8 mouse cellular contexts compared by ENCODE assay signal in the genomic region with DNA sequence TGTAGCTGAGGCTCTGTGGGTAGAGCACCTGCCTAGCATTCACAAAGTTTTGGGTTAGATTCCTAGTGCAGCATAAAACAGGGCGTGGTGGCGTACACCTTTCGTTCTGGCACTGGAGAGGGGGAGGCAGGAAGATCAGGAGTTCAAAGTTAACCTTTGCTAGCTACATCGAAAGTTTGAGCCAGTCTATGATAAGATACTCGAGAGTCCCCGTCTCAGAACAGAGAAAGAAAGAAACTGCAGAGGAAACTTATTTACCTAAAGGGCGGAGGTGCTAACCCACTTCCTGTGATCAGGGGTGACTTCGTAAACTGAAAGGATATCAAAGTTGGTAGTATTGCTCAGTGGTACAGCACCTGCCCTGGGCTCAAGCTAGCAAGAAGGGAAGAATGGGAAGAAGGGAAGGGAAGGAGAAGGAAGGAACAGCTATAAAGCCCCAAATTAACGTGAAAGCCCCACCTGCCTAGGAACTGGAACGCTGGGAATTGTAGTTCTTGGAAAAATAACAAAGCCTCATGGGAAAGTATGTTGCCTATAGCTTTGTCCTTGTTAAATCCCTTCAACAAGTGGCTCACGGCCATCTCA. TPM values are rescaled to one million over a fixed set of nuclear protein-coding genes. Genes with fewer than 3 reads are reported as not detected.
DNase-seq lines count a peak whose midpoint lies in the region; ATAC-seq and TF ChIP-seq lines count a peak whose summit lies in the region.

No protein-coding gene starts in this region.

- 46% methylated on average over 11 of the region's 11 CpGs for WGBS in midbrain, embryonic 12.5 days

- peak overlapping the region; percentile 37 for H3K4me2 ChIP-seq in midbrain, embryonic 12.5 days (replicated peaks)

- no peaks in the 10 kb centered on the region for H3K27me3 ChIP-seq in midbrain, embryonic 12.5 days

- DNase-seq in layer of hippocampus, adult 2 months (ENCODE audit: low spot score in 2 of 2), result no peak
- no peak for DNase-seq in layer of hippocampus, adult 9-11 months
- DNase-seq in c-Kit-positive CD71-positive TER-119-positive erythroid progenitor cells, embryonic 14.5 days (ENCODE audit: low spot score), result peak; percentile 9
- DNase-seq in yolk sac, embryonic 10.5 days (ENCODE audit: low spot score), result peak; percentile 37
- DNase-seq in layer of hippocampus, postnatal 25 days (ENCODE audit: extremely low spot score in 1 of 2, low spot score in 1 of 2), result no peak
- no peak for DNase-seq in adipocyte (ENCODE audit: low spot score)

- peak; percentile 94 for ATAC-seq in inflammation-experienced regulatory T-cells, adult 6 months
- no peak for ATAC-seq in midbrain, embryonic 12.5 days (ENCODE audit: low FRiP score, low read depth)

- no peak overlapping the region for H3K9ac ChIP-seq in midbrain, embryonic 12.5 days (replicated peaks)

- H3K36me3 ChIP-seq in midbrain, embryonic 12.5 days, result no peaks in the 10 kb centered on the region

- no peak for TF ChIP-seq CTCF in layer of hippocampus, adult 2 months (conservative IDR thresholded peaks at IDR 0.05)

- H3K4me3 ChIP-seq in layer of hippocampus, adult 2 months, result peak overlapping the region; percentile 37
- H3K4me3 ChIP-seq in midbrain, embryonic 12.5 days, result peak overlapping the region; percentile 22; the same call in 1 of the 2 replicates

- no peaks in the 10 kb centered on the region for H3K9me3 ChIP-seq in midbrain, embryonic 12.5 days

- H3K27ac ChIP-seq in layer of hippocampus, adult 2 months, result no peak overlapping the region
- no peak overlapping the region for H3K27ac ChIP-seq in midbrain, embryonic 12.5 days (replicated peaks)

- H3K4me1 ChIP-seq in midbrain, embryonic 12.5 days, result peaks cover 17% of the 10 kb centered on the region; the same call in 1 of the 2 replicates

RNA-seq across cellular contexts. Expression of a gene that starts 42.4 kb away (rescaled TPM):
- 1 to 10 TPM; 2.7 to 4.1 TPM for total RNA-seq in layer of hippocampus, adult 2 months (2021)
- 10 to 100 TPM; 10.5 to 17.8 (median 13.0) TPM for polyA plus RNA-seq in inflammation-experienced regulatory T-cells, adult 6 months (2017; shearing (Covaris generic))
- polyA plus RNA-seq in midbrain, embryonic 12.5 days (2016; fragmentation: Nextera tagmentation; extraction: Ambion mirVana), result 2.0 and 2.2 TPM in 2 replicates
- 1 to 10 TPM; 3.3 TPM for total RNA-seq in layer of hippocampus, postnatal 25 days (2021)

Comparison
In these comparisons a context has a peak if more than half of its experiments do, and no peak if none do; other contexts are left out.
1. DNase-seq: peak in c-Kit-positive CD71-positive TER-119-positive erythroid progenitor cells, embryonic 14.5 days (single experiment) and yolk sac, embryonic 10.5 days (single experiment); none in layer of hippocampus, adult 2 months (0 of 2), layer of hippocampus, adult 9-11 months (single experiment), layer of hippocampus, postnatal 25 days (0 of 2) and adipocyte (single experiment).